Mouse (Mus musculus) C2C12 (cell line): Measurements from ENCODE around the gene Cfc1. TPM values are rescaled to one million over a fixed set of nuclear protein-coding genes. Genes with fewer than 3 reads are reported as not detected.
"Not testable (repeated sequence)": the region's sequence is repeated elsewhere in the genome, so short reads cannot be mapped to it uniquely, and the experiment has no call there.

Experiments used
- H3K27me3 ChIP-seq: one replicate; pipeline ENCODE4 v1.6.1; 2011; ENCODE audit not compliant: control insufficient read depth, insufficient read depth, insufficient read length
- H3K36me3 ChIP-seq: one replicate; pipeline ENCODE4 v1.6.1; 2011; ENCODE audit not compliant: control insufficient read depth, insufficient read depth
- H3K4me3 ChIP-seq: one replicate; pipeline ENCODE4 v1.5.1; 2011; ENCODE audit warnings: mild to moderate bottlenecking, control low read depth; ENCODE audit not compliant: poor library complexity, insufficient read depth, severe bottlenecking
- H3K79me2 ChIP-seq: one replicate; pipeline ENCODE4 v1.6.1; 2011; ENCODE audit not compliant: control insufficient read depth, insufficient read depth
- H3K79me3 ChIP-seq: one replicate; pipeline ENCODE4 v1.6.1; 2011; ENCODE audit warnings: low read depth, control low read depth
- H3ac ChIP-seq: one replicate; pipeline ENCODE3; 2011; ENCODE audit warnings: low read depth; ENCODE audit not compliant: control insufficient read depth, insufficient read length
- CEBPB ChIP-seq: IDR thresholded peaks from one replicate; pipeline ENCODE4 v1.6.1; 2011; ENCODE audit warnings: low read depth, mild to moderate bottlenecking, control low read depth, moderate library complexity
- CTCF ChIP-seq: IDR thresholded peaks from one replicate; pipeline ENCODE4 v1.5.1; 2011; ENCODE audit not compliant: control insufficient read depth, insufficient read depth, insufficient read length
- FOSL1 ChIP-seq: IDR thresholded peaks from one replicate; pipeline ENCODE4 v1.8.0; 2011; ENCODE audit warnings: mild to moderate bottlenecking, low read length; ENCODE audit not compliant: poor library complexity, insufficient read depth, severe bottlenecking
- MAX ChIP-seq: IDR thresholded peaks from one replicate; pipeline ENCODE4 v1.6.1; 2011; ENCODE audit warnings: mild to moderate bottlenecking, control low read depth
- MYOD1 ChIP-seq: IDR thresholded peaks from one replicate; pipeline ENCODE4 v1.6.1; 2011; ENCODE audit warnings: low read depth; ENCODE audit not compliant: control insufficient read depth, insufficient read length
- MYOG ChIP-seq: IDR thresholded peaks from one replicate; pipeline ENCODE4 v1.6.1; 2011; ENCODE audit not compliant: control insufficient read depth, insufficient read length; ENCODE audit errors: extremely low read depth
- USF1 ChIP-seq: IDR thresholded peaks from one replicate; pipeline ENCODE4 v1.6.1; 2011; ENCODE audit warnings: low read depth, mild to moderate bottlenecking, control low read depth, moderate library complexity
- polyA plus RNA-seq: library from polyadenylated mRNA; unstranded; fragments of >200 nt; fragmentation: generic; extraction: Trizol; gene quantifications from one replicate; pipeline ENCODE4 v1.2.1, GENCODE M21; 2012; ENCODE audit warnings: missing spikeins

Gene Cfc1
- polyA plus RNA-seq, 1 experiment: not detected

GRCm38 (mm10) chr1:34518259-34518658 lies 17.2 kb upstream of the Cfc1 start:
- Histone ChIP-seq H3K79me2 (no peaks in the 10 kb centered on the region), H3ac (no peak overlapping the region), H3K4me3 (no peak overlapping the region), H3K79me3 (no peaks in the 10 kb centered on the region), H3K27me3 (peaks cover 9% of the 10 kb centered on the region), H3K36me3 (no peaks in the 10 kb centered on the region)
- TF ChIP-seq USF1: no peak
- TF ChIP-seq MYOG: no peak
- no peak for TF ChIP-seq FOSL1

DNA sequence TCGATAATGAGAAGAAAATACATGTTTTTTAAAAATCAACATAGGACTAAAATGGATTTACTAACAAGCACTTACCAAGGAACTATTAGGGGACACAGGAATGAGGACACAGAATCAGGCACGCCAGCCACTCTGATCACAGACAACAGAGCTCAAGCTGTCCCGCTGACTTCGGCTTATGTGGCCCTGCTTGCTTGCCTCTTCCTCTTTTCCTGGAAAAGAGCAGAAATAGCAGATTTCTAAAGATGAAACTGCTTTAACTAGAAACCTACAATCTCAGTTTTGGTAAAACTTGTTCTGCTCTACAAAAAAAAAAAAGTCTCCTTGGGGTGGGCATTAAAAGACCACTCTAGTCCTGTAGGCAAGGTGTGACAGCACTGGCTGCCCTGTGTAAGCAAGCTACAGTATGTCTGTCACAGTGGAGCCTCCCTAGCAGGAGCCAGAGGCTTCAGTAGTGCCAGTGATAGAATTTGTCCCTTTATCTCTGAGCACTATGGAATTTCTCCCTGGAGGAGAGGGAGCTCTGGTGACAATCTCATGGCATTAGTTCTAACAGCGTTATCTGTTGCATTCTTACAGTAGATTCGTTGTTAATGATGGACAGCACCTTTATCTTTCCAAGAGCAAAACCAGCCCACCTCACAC lies 13.1 kb upstream of the Cfc1 start:
- Histone ChIP-seq H3K36me3 (no peaks in the 10 kb centered on the region), H3ac (no peak overlapping the region), H3K27me3 (peaks cover 9% of the 10 kb centered on the region), H3K4me3 (no peak overlapping the region), H3K79me3 (no peaks in the 10 kb centered on the region), H3K79me2 (no peaks in the 10 kb centered on the region)
- no peak for TF ChIP-seq FOSL1
- no peak for TF ChIP-seq CTCF
- TF ChIP-seq MAX: no peak
- no peak for TF ChIP-seq USF1
- TF ChIP-seq MYOD1: no peak
- TF ChIP-seq CEBPB: no peak
- no peak for TF ChIP-seq MYOG

DNA sequence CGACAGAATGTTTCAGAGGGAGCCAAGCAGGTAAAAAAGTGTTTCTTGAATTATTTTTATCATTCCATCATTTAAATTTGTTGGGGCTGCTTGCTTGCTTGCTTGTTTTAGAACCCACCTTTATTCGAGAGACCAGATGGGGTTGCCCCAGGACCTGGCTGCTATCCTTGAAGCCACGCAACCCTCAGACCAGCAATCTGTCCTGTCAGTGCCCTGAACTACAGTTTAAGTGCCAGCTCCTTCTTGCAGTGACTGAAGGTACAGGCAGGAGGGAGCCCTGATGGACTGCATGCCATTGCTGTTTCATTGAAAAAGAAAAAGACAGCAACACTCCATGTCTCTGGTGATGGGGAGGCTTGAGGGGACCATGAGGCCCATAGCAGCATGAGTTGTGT lies 12.6 kb upstream of the Cfc1 start:
- TF ChIP-seq MYOD1: no peak
- no peak for TF ChIP-seq MYOG
- no peak for TF ChIP-seq CTCF
- TF ChIP-seq USF1: no peak
- TF ChIP-seq CEBPB: no peak
- TF ChIP-seq FOSL1: no peak
- no peak for TF ChIP-seq MAX
- Histone ChIP-seq H3K4me3 (no peak overlapping the region), H3K36me3 (no peaks in the 10 kb centered on the region), H3K79me2 (no peaks in the 10 kb centered on the region), H3K79me3 (no peaks in the 10 kb centered on the region), H3K27me3 (peaks cover 9% of the 10 kb centered on the region), H3ac (no peak overlapping the region)

DNA sequence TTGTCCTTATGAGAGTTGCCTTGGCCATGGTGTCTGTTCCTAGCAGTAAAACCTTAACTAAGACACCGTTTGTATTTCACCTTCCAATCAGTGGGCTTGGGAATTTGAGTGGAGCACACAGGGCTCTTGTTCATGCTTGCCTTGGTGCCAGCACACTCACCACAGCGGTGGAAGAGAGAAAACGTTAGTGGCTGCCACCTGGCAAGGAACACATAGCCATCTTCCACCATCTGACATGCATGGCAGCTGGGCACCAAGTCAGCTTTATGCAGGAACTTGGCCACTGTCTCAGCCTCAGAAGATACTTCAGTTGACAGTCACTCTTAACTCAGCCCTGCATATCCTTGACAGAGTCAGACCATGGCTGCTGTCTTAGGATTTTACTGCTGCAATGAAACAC lies 11.8 kb upstream of the Cfc1 start:
- H3K36me3 ChIP-seq: no peaks in the 10 kb centered on the region
- H3K79me2 ChIP-seq: no peaks in the 10 kb centered on the region
- no peaks in the 10 kb centered on the region for H3K79me3 ChIP-seq
- no peak overlapping the region for H3ac ChIP-seq
- TF ChIP-seq MYOD1: no peak
- TF ChIP-seq CEBPB: no peak
- TF ChIP-seq USF1: no peak
- no peak for TF ChIP-seq MYOG
- no peak for TF ChIP-seq CTCF
- no peak for TF ChIP-seq FOSL1
- TF ChIP-seq MAX: no peak
- peaks cover 9% of the 10 kb centered on the region for H3K27me3 ChIP-seq
- H3K4me3 ChIP-seq: no peak overlapping the region

DNA sequence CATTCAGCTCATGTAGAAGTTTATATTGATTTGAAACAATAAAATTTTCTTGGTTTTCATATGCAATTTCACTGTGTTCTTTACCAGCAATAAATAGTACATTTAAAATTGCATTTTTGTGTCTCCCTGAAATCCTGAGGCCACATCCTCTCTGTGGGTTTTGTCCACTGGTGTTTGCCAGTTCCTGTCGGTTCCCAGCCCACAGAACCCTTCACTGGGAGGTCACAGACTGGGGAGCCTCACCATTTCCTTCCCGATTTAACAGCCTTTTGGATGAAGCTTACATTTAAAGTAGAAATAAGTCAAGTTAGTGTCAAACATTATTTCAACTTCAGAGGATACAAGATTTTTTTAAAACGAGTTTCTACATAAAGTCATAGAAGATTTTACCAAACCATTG lies 874 bp upstream of the Cfc1 start:
- H3K4me3 ChIP-seq, H3K79me2 ChIP-seq, H3ac ChIP-seq, H3K36me3 ChIP-seq, H3K79me3 ChIP-seq: not testable (repeated sequence)
- peaks cover 25% of the 10 kb centered on the region for H3K27me3 ChIP-seq

DNA sequence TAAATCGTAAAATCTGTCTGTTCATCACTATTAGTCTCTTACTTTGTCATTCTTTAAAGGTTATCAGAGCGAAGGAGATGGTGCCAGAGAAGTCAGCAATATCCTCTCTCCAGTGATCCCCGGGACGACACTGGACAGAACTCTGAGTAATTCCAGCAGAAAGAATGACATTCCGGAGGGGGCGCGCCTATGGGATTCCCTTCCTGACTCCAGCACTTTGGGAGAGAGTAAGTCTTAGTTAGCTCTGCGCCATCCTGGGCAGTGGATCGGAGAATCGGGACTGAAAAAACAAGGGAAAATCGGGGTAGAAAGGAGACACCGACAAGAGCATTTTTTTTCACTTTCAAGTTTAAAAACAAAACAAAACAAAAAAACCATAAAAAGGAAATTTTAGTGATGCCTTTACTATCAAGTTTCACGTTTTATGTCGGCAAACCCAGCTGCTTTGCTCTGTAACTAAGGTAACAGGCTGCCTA lies 881 bp downstream of the Cfc1 start:
- Histone ChIP-seq H3K79me3 (no peaks in the 10 kb centered on the region), H3K27me3 (peaks cover 25% of the 10 kb centered on the region), H3K36me3 (no peaks in the 10 kb centered on the region), H3K4me3 (no peak overlapping the region), H3ac (no peak overlapping the region), H3K79me2 (no peaks in the 10 kb centered on the region)
- TF ChIP-seq CEBPB (no peak), FOSL1 (no peak), CTCF (no peak), MYOD1 (no peak), MYOG (no peak), MAX (no peak), USF1 (no peak)
